Mouse (Mus musculus): Measurements from ENCODE around the gene 1700013H16Rik. TPM values are rescaled to one million over a fixed set of nuclear protein-coding genes. Genes with fewer than 3 reads are reported as not detected.
"Not testable (repeated sequence)": the region's sequence is repeated elsewhere in the genome, so short reads cannot be mapped to it uniquely, and the experiment has no call there.

The 1700013H16Rik gene
- not detected for total RNA-seq (2021)

- DNase-seq = no peak
These were observed at the start of gene 1700013H16Rik for GRCm38 (mm10) chrX:53757736-53758135. 1700013H16Rik (minus strand) TSS chrX:53757831.

DNA sequence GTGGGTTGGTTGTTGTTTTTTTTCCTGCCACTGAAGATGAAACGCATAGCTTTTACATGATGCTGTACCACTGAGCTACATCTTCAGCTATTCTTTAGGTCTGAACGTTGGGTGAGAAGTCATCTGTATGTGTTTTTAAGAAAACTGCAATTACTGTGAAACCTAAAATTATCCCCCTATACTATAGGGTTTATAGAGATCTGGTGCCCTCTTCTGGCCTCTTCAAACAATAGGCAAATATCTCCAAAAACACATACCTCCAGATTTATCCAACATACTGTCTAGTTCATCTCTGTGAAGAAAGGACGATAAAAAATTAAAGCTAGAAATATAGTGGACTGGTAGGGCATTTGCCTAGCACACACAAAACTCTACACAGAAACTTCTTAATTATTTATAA is 41.4 kb upstream of the 1700013H16Rik start:
- no peak for DNase-seq

DNA sequence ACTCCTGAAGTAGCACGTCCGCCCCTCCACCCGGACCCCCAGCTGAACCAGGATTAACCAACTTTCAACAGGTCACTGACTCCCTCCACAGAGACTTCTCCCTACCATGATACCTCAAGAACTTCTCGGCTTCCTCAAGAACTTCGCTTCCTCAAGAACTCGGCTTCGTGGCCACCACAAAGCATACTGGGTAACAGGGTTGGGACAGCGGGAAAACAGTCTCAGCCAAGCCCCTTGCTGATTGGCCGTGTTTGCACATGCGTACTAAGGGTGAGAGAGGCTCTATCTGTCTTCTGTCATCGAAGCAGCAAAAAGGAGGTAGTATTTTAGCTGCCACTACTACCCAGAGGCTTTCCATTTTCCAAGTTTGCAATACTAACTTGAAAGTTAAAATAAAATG is 39.9 kb upstream of the 1700013H16Rik start, which contains the start of gene Xlr:
TSS of gene Xlr (minus strand) at position 188 of the 400 bp plus-strand sequence.
- not testable (repeated sequence) for DNase-seq

GRCm38 (mm10) chrX:53776276-53776675 is 18.6 kb upstream of the 1700013H16Rik start, which contains the start of gene Zfp36l3:
Zfp36l3 (minus strand) TSS chrX:53776394.
- no peak for DNase-seq

GRCm38 (mm10) chrX:53752851-53753250 is 4.8 kb downstream of the 1700013H16Rik start:
- no peak for DNase-seq

GRCm38 (mm10) chrX:53728967-53729366 is 28.7 kb downstream of the 1700013H16Rik start:
- no peak for DNase-seq

DNA sequence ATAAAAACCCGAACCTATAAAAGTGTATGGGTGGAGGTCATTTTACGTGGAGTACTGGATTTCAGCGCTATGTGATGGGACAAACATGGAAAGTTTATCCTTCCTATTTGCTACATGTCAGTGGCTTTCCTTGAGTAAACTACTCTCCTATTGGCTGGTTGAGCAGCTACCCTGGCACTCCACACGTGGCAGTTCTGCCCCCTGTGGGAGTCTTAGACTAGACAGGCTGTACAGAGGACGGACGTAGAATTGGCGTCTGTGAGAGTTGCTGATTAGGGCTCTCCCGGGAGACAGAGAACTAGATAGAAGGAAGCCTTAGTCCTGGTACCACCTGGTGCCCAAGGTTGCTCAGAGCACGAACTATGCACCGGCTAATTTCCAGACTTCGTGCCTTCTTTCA is 33.0 kb downstream of the 1700013H16Rik start, which contains the start of gene 4930502E18Rik:
TSS of gene 4930502E18Rik (plus strand) at position 231 of the 400 bp plus-strand sequence.
- DNase-seq = no peak

DNA sequence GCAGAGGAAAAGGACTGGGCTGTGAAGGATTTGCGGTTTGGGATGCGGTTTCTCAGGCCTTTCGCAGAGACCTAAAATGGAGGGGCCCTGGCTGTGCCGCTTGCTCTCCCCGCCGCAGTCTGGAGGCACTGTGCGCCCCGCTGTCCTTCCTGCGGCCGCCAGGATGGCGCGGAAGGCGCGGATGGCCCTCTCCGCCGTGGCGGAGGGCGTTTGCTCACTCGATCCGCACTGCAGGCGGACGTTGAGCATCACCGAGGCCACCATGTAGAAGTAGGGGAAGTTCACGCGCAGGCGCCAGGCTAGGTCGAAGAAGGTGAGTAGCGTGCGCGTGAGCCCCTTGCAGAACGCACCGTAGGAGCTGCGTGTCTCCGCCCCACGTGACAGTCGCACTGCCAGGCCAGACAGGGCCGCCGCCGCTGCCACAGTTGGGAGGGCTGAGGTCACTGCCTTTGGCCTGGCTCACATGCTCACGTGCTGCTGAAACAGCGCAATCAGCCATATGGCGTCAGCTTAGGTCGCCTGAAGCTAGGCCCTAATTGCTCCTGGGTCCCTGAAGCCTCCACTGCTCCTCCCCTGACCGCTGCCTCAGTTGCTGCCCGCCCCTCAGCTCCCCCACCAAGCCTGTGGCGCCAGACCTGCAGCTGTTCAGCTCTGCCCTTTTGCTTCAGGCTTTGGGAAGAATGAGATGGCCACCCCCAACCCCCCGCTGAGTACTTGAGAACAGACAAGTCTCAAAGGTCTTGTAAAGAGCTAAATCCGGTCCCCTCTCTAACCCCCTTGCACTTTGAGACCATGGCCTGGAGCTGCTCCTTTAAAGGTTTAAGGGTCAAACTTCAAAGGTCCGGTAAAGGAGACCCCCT is 41.1 kb downstream of the 1700013H16Rik start:
- peak; percentile 48 for DNase-seq

- DNase-seq = no peak
These were observed 41.7 kb downstream of the 1700013H16Rik start for GRCm38 (mm10) chrX:53715942-53716322.

GRCm38 (mm10) chrX:53702673-53703072 is 55.0 kb downstream of the 1700013H16Rik start:
- DNase-seq = no peak

DNA sequence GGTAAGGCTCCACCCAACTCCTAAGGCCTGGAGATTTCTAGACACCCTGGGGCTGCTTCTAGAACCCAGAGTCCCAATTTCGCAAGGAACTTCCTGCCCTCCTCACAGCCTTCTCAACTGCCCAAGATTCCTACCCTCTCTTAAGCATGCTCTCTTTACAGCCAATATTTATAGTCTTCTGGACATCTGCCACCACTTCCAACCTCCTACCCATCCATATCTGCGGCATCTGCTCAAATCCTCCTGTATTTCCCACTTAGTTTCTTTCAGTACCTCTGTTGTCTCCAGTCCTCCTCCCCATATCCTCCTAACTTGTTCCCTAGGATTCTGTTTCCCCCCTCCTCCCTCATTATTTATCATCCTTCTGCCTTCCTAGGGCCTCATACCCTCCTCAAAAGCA is 58.4 kb downstream of the 1700013H16Rik start:
- DNase-seq = no peak

DNA sequence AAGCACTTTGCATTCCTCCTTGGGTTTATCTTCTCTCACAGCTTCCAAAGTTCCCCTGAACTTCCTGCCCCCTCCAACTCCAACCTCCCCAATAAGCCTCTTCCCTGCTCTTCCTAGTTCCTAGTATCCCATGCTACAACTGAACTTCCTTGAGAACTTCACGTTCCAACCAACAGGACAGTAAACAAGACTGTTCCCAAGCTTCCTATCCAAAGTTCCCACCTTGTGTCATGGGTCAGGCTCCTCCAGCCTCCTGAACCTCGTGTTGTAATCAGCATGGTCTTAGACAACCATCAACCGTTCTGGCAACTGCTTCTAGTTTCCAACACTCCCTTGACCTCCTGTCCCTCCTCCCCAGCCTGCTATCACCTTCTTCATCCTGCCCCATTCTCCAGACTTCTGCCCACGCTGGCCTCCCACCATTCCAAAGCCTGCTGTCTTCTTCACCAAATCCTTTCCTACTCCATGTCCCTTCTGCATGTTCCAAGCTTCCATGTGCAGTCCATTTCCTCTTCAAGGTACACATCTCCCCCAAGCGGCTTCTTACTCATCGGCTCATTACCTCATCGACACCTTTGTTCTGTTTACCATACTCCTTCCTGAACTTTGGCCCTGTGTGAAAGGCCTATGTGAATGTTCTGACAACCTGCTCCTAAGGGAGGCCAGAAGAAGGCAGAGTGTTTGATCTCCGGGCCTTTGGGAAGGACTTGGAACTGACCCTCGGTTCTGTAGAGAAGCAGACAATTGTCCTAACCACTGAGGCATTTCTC is 63.4 kb downstream of the 1700013H16Rik start:
- DNase-seq = no peak

GRCm38 (mm10) chrX:53693141-53693540 is 64.5 kb downstream of the 1700013H16Rik start:
- DNase-seq = no peak

Other genes starting within 250 kb of the 1700013H16Rik start
- gene Rtl8c, start 149.8 kb downstream of the 1700013H16Rik start, total RNA-seq (2021) = 10 to 100 TPM; 28.5 to 32.2 TPM
- not detected for gene Gm14597, start 148.9 kb downstream of the 1700013H16Rik start, total RNA-seq (2021)
- gene Rtl8a, start 114.1 kb downstream of the 1700013H16Rik start, total RNA-seq (2021) = 100 to 1,000 TPM; 203 to 228 TPM
- 100 to 1,000 TPM; 131 to 154 TPM for gene Rtl8b, start 87.4 kb downstream of the 1700013H16Rik start, total RNA-seq (2021)
- not detected for gene 4930502E18Rik, start 33.0 kb downstream of the 1700013H16Rik start, total RNA-seq (2021)
- gene Zfp36l3, start 18.6 kb upstream of the 1700013H16Rik start, total RNA-seq (2021) = not detected
- gene Xlr, start 39.9 kb upstream of the 1700013H16Rik start, total RNA-seq (2021) = 1 to 10 TPM; 2.2 to 3.1 TPM